In genomic region chr6:34954926-34955861, GRCm38 (mm10) we compare ENCODE assay signal across 8 mouse cellular contexts. TPM values are rescaled to one million over a fixed set of nuclear protein-coding genes. Genes with fewer than 3 reads are reported as not detected.
DNase-seq lines count a peak whose midpoint lies in the region; ATAC-seq and TF ChIP-seq lines count a peak whose summit lies in the region.

No protein-coding gene starts in this region.

- peak; percentile 66 for TF ChIP-seq RAD21 in CH12.LX (IDR thresholded peaks at IDR 0.05; ENCODE audit: low read depth, low read length)

- H3K4me3 ChIP-seq in CH12.LX (replicated peaks in 1 of 3; ENCODE audit: low read depth in 2 of 3, low read length in 2 of 3, poor library complexity in 1 of 3) = peak overlapping the region; percentile 30 to 47 (median 43)
- no peak overlapping the region for H3K4me3 ChIP-seq in hindbrain, embryonic 12.5 days
- H3K4me3 ChIP-seq in midbrain, postnatal 0 days (ENCODE audit: low read depth, low read length) = no peak overlapping the region

- dilution Hi-C loops in CH12.LX (cut with MboI; ENCODE audit: extremely low pct_ligation_motif_present, extremely low pct_unique_long_range_greater_than_20kb, low sequenced_read_pairs) = no loop called here

- no peaks in the 10 kb centered on the region for H3K9me3 ChIP-seq in CH12.LX (replicated peaks; ENCODE audit: low read length)
- H3K9me3 ChIP-seq in hindbrain, embryonic 12.5 days (replicated peaks) = no peaks in the 10 kb centered on the region
- H3K9me3 ChIP-seq in midbrain, postnatal 0 days (ENCODE audit: low read length) = no peaks in the 10 kb centered on the region

- 58% methylated on average over 18 of the region's 18 CpGs for WGBS in hindbrain, embryonic 12.5 days
- WGBS in midbrain, postnatal 0 days = 53% methylated on average over 18 of the region's 18 CpGs

- ATAC-seq in hindbrain, embryonic 12.5 days (ENCODE audit: low FRiP score) = peak; percentile 79
- ATAC-seq in midbrain, postnatal 0 days (ENCODE audit: low FRiP score) = 0 out of 2 replicates have a peak, but pooled peaks have one; percentile 52

- H3K36me3 ChIP-seq in CH12.LX (replicated peaks in 1 of 2; ENCODE audit: control insufficient read depth in 1 of 2, insufficient read depth in 1 of 2, low read length in 1 of 2) = no peaks in the 10 kb centered on the region
- H3K36me3 ChIP-seq in hindbrain, embryonic 12.5 days = no peaks in the 10 kb centered on the region
- H3K36me3 ChIP-seq in midbrain, postnatal 0 days (ENCODE audit: insufficient read depth, low read length) = no peaks in the 10 kb centered on the region

- DNase-seq in 416B (ENCODE audit: low read depth) = peak; percentile 71
- DNase-seq in CH12.LX (ENCODE audit: extremely low read depth) = peak; percentile 80
- DNase-seq in embryo, embryonic 11.5 days (ENCODE audit: low read depth, low spot score) = peak; percentile 17
- DNase-seq in liver = peak; percentile 48
- peak; percentile 45 for DNase-seq in midbrain, postnatal 0 days (ENCODE audit: low spot score)
- no peak for DNase-seq in urinary bladder, postnatal 4 days (ENCODE audit: low spot score in 2 of 2)
- DNase-seq in layer of hippocampus, postnatal 36 days = no peak

- peak; percentile 35 to 87 for TF ChIP-seq CTCF in CH12.LX (conservative IDR thresholded peaks at IDR 0.05 in 1 of 2, IDR thresholded peaks at IDR 0.05 in 1 of 2; ENCODE audit: low read depth in 2 of 2, low read length in 2 of 2)
- TF ChIP-seq CTCF in midbrain, postnatal 0 days (IDR thresholded peaks at IDR 0.05) = peak; percentile 61

- peaks cover 19 to 55% of the 10 kb centered on the region in 2 experiments for H3K4me1 ChIP-seq in CH12.LX (ENCODE audit: control insufficient read depth in 1 of 2, insufficient read depth in 2 of 2)
- peaks cover 13% of the 10 kb centered on the region; the same call in 1 of the 2 replicates for H3K4me1 ChIP-seq in hindbrain, embryonic 12.5 days
- no peaks in the 10 kb centered on the region for H3K4me1 ChIP-seq in midbrain, postnatal 0 days (ENCODE audit: insufficient read depth, low read length)

- H3K27me3 ChIP-seq in CH12.LX (replicated peaks) = no peaks in the 10 kb centered on the region
- no peaks in the 10 kb centered on the region for H3K27me3 ChIP-seq in hindbrain, embryonic 12.5 days
- H3K27me3 ChIP-seq in midbrain, postnatal 0 days (ENCODE audit: insufficient read depth, low read length) = no peaks in the 10 kb centered on the region

- H3K4me2 ChIP-seq in CH12.LX (ENCODE audit: insufficient read depth, low read depth, poor library complexity, severe bottlenecking) = peak overlapping the region; percentile 53
- H3K4me2 ChIP-seq in hindbrain, embryonic 12.5 days (replicated peaks) = peak overlapping the region; percentile 43
- peak overlapping the region; percentile 21; the same call in 1 of the 2 replicates for H3K4me2 ChIP-seq in midbrain, postnatal 0 days (ENCODE audit: low read depth, low read length, poor library complexity, severe bottlenecking)

- H3K79me2 ChIP-seq in CH12.LX (replicated peaks; ENCODE audit: control insufficient read depth, extremely low read depth, insufficient read depth, poor library complexity, severe bottlenecking) = no peaks in the 10 kb centered on the region

- TF ChIP-seq POLR2A in CH12.LX (IDR thresholded peaks at IDR 0.05; ENCODE audit: low read depth, low read length) = no peak

- no peak for TF ChIP-seq EP300 in CH12.LX (IDR thresholded peaks at IDR 0.05; ENCODE audit: low read length)

- in situ Hi-C loops in CH12.LX (cut with MboI; ENCODE audit: low pct_ligation_motif_present, low pct_unique_long_range_greater_than_20kb, low sequenced_read_pairs) = no loop called here

- no peak overlapping the region for H3K9ac ChIP-seq in CH12.LX (ENCODE audit: insufficient read depth, low read depth)
- no peak overlapping the region for H3K9ac ChIP-seq in hindbrain, embryonic 12.5 days
- no peak overlapping the region for H3K9ac ChIP-seq in midbrain, postnatal 0 days (replicated peaks; ENCODE audit: low read length, poor library complexity, severe bottlenecking)

- H3K27ac ChIP-seq in CH12.LX (ENCODE audit: insufficient read depth, low read depth) = no peak overlapping the region
- no peak overlapping the region for H3K27ac ChIP-seq in hindbrain, embryonic 12.5 days
- no peak overlapping the region for H3K27ac ChIP-seq in midbrain, postnatal 0 days (ENCODE audit: low read depth, low read length)

TF ChIP-seq in CH12.LX, 34 proteins besides CTCF, POLR2A, EP300 and RAD21:
- TF ChIP-seq NELFE (IDR thresholded peaks at IDR 0.05; ENCODE audit: low read depth, low read length) (peak; percentile 22; the same call in 1 of the 2 replicates), KAT2A (IDR thresholded peaks at IDR 0.05; ENCODE audit: insufficient replicate concordance, low read length) (no peak), BHLHE40 (IDR thresholded peaks at IDR 0.05; ENCODE audit: low read depth, low read length) (0 out of 2 replicates have a peak, but pooled peaks have one; percentile 2), SMC3 (IDR thresholded peaks at IDR 0.05; ENCODE audit: low read depth, low read length) (peak; percentile 76), TBP (conservative IDR thresholded peaks at IDR 0.05; ENCODE audit: low read depth, low read length) (no peak), TCF12 (IDR thresholded peaks at IDR 0.05; ENCODE audit: low read depth, low read length) (peak; percentile 23; the same call in 1 of the 2 replicates), MYC (IDR thresholded peaks at IDR 0.05; ENCODE audit: low read depth, low read length) (0 out of 2 replicates have a peak, but pooled peaks have one; percentile 40), JUN (IDR thresholded peaks at IDR 0.05; ENCODE audit: insufficient read depth, low read depth, low read length) (no peak), UBTF (IDR thresholded peaks at IDR 0.05; ENCODE audit: low read depth, low read length) (no peak)
TF ChIP-seq in CH12.LX: peak in this region for 5.

RNA-seq across cellular contexts. Expression of gene Slc23a4, which starts 33.0 kb away (rescaled TPM):
- total RNA-seq in CH12.LX (2012; rRNA removed) (0.13 and 0.30 TPM in 2 replicates), CH12.LX (2014; rRNA removed) (0.23 and 0.27 TPM in 2 replicates)
- 0.21 and 0.59 TPM in 2 replicates for polyA plus RNA-seq in CH12.LX (2012; ENCODE audit: insufficient read length, low read depth)
- polyA plus RNA-seq in hindbrain, embryonic 12.5 days (2016; fragmentation: Nextera tagmentation; extraction: Ambion mirVana) = 0.51 and 0.61 TPM in 2 replicates
- 1.1 and 1.2 TPM in 2 replicates for total RNA-seq in midbrain, postnatal 0 days (2014; rRNA removed)
- polyA plus RNA-seq in midbrain, postnatal 0 days (2015; fragmentation: Nextera tagmentation; extraction: Ambion mirVana) = 0.43 and 0.87 TPM in 2 replicates
- 1 to 10 TPM in 1 of 2 experiments, under 1 TPM in 1; 0.88 to 1.1 TPM for total RNA-seq in layer of hippocampus, postnatal 36 days (2021)

RNA-seq across cellular contexts. Expression of gene Stra8, which starts 35.2 kb away (rescaled TPM):
- total RNA-seq in CH12.LX (2012; rRNA removed) (0.08 and 0.17 TPM in 2 replicates), CH12.LX (2014; rRNA removed) (not detected in 2 replicates)
- polyA plus RNA-seq in CH12.LX (2012; ENCODE audit: insufficient read length, low read depth) = 0.55 and 0.77 TPM in 2 replicates
- polyA plus RNA-seq in hindbrain, embryonic 12.5 days (2016; fragmentation: Nextera tagmentation; extraction: Ambion mirVana) = not detected in 2 replicates
- total RNA-seq in midbrain, postnatal 0 days (2014; rRNA removed) = not detected in 2 replicates
- polyA plus RNA-seq in midbrain, postnatal 0 days (2015; fragmentation: Nextera tagmentation; extraction: Ambion mirVana) = not detected in 2 replicates
- total RNA-seq in layer of hippocampus, postnatal 36 days (2021) = not detected

RNA-seq across cellular contexts. Expression of gene Wdr91, which starts 44.5 kb away (rescaled TPM):
- total RNA-seq in CH12.LX (2012; rRNA removed) = 19.8 and 26.5 TPM in 2 replicates
- total RNA-seq in CH12.LX (2014; rRNA removed) = 10.6 and 11.3 TPM in 2 replicates
- 19.2 and 23.8 TPM in 2 replicates for polyA plus RNA-seq in CH12.LX (2012; ENCODE audit: insufficient read length, low read depth)
- polyA plus RNA-seq in hindbrain, embryonic 12.5 days (2016; fragmentation: Nextera tagmentation; extraction: Ambion mirVana) = 13.1 and 13.6 TPM in 2 replicates
- total RNA-seq in midbrain, postnatal 0 days (2014; rRNA removed) = 46.2 and 52.6 TPM in 2 replicates
- polyA plus RNA-seq in midbrain, postnatal 0 days (2015; fragmentation: Nextera tagmentation; extraction: Ambion mirVana) = 17.7 and 19.1 TPM in 2 replicates
- total RNA-seq in layer of hippocampus, postnatal 36 days (2021) = 10 to 100 TPM; 35.1 to 36.5 TPM

Comparison
In these comparisons a context has a peak if more than half of its experiments do, and no peak if none do; other contexts are left out.
1. DNase-seq: peak in 416B (single experiment), CH12.LX (single experiment), embryo, embryonic 11.5 days (single experiment), liver (single experiment) and midbrain, postnatal 0 days (single experiment); none in urinary bladder, postnatal 4 days (0 of 2) and layer of hippocampus, postnatal 36 days (0 of 2).
2. H3K4me3 ChIP-seq: peak in CH12.LX (3 of 3); none in hindbrain, embryonic 12.5 days (single experiment) and midbrain, postnatal 0 days (single experiment).
3. Peak in every context shown above with its lines, with median percentiles within 50 percentile points of each other: H3K4me2 ChIP-seq.